Mouse (Mus musculus): ENCODE data around the gene Fxyd3. TPM values are rescaled to one million over a fixed set of nuclear protein-coding genes. Genes with fewer than 3 reads are reported as not detected.

The Fxyd3 gene
- polyA plus RNA-seq, 1 experiment, result 1.3 TPM

- TF ChIP-seq CTCF (IDR thresholded peaks at IDR 0.05; ENCODE audit: borderline replicate concordance, insufficient read depth, low read depth, low read length) (no peak), POLR2A (IDR thresholded peaks at IDR 0.05; ENCODE audit: borderline replicate concordance, insufficient read depth, low read length) (no peak)
- DNase-seq, result no peak
- 41% methylated on average over 8 of the region's 8 CpGs for WGBS
- H3K4me1 ChIP-seq (ENCODE audit: control insufficient read depth, insufficient read depth, low read length), result no peaks in the 10 kb centered on the region
- no peak overlapping the region for H3K4me3 ChIP-seq (replicated peaks; ENCODE audit: insufficient read depth, low read depth, low read length)
- H3K27me3 ChIP-seq (ENCODE audit: control insufficient read depth, insufficient read depth, low read length), result peaks cover 5% of the 10 kb centered on the region; the same call in 1 of the 2 replicates
- H3K27ac ChIP-seq (ENCODE audit: insufficient read depth, low read length), result no peak overlapping the region
Measured at GRCm38 (mm10) chr7:31041023-31041407, 35.5 kb downstream of the Fxyd3 start.

- Histone ChIP-seq H3K27me3 (ENCODE audit: control insufficient read depth, insufficient read depth, low read length) (peaks cover 5% of the 10 kb centered on the region; the same call in 1 of the 2 replicates), H3K4me1 (ENCODE audit: control insufficient read depth, insufficient read depth, low read length) (no peaks in the 10 kb centered on the region), H3K27ac (ENCODE audit: insufficient read depth, low read length) (no peak overlapping the region), H3K4me3 (replicated peaks; ENCODE audit: insufficient read depth, low read depth, low read length) (no peak overlapping the region)
- 72% methylated on average over 12 of the region's 12 CpGs for WGBS
- TF ChIP-seq CTCF (IDR thresholded peaks at IDR 0.05; ENCODE audit: borderline replicate concordance, insufficient read depth, low read depth, low read length), result no peak
- no peak for TF ChIP-seq POLR2A (IDR thresholded peaks at IDR 0.05; ENCODE audit: borderline replicate concordance, insufficient read depth, low read length)
- no peak for DNase-seq
Measured at GRCm38 (mm10) chr7:31040281-31041022, 36.1 kb downstream of the Fxyd3 start.

- DNase-seq, result no peak
- Histone ChIP-seq H3K4me1 (ENCODE audit: control insufficient read depth, insufficient read depth, low read length) (0 out of 2 replicates have a peak, but pooled peaks cover 2% of the 10 kb centered on the region), H3K4me3 (replicated peaks; ENCODE audit: insufficient read depth, low read depth, low read length) (no peak overlapping the region), H3K27me3 (ENCODE audit: control insufficient read depth, insufficient read depth, low read length) (peaks cover 2% of the 10 kb centered on the region; the same call in 1 of the 2 replicates), H3K27ac (ENCODE audit: insufficient read depth, low read length) (no peak overlapping the region)
- WGBS, result 88% methylated on average over 4 of the region's 4 CpGs
- TF ChIP-seq CTCF (IDR thresholded peaks at IDR 0.05; ENCODE audit: borderline replicate concordance, insufficient read depth, low read depth, low read length) (no peak), POLR2A (IDR thresholded peaks at IDR 0.05; ENCODE audit: borderline replicate concordance, insufficient read depth, low read length) (no peak)
Measured at GRCm38 (mm10) chr7:31039011-31039410, 37.5 kb downstream of the Fxyd3 start.

DNA sequence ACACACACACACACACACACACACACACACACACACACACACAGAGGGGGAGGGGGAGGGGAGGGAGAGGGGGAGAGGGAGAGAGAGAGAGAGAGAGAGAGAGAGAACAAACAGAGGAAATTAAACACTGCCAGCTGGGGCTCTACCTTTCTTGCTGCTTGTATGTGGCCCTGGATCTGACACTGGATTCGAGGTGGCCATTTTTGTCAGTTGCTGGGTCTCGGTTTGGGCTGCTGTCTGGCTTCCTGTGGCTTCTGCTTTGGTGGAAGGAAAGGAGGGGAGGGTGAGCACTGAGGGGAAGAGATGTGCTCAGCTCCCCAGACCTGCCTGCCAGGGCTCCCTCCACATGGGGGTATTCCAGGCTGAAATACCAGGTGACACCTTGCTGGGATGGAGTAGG lies 38.8 kb downstream of the Fxyd3 start:
- Histone ChIP-seq H3K27ac (ENCODE audit: insufficient read depth, low read length) (no peak overlapping the region), H3K4me1 (ENCODE audit: control insufficient read depth, insufficient read depth, low read length) (0 out of 2 replicates have a peak, but pooled peaks cover 2% of the 10 kb centered on the region), H3K27me3 (ENCODE audit: control insufficient read depth, insufficient read depth, low read length) (peaks cover under 1% of the 10 kb centered on the region; the same call in 1 of the 2 replicates), H3K4me3 (replicated peaks; ENCODE audit: insufficient read depth, low read depth, low read length) (no peak overlapping the region)
- WGBS, result 56% methylated on average over 2 of the region's 2 CpGs
- DNase-seq, result no peak
- TF ChIP-seq POLR2A (IDR thresholded peaks at IDR 0.05; ENCODE audit: borderline replicate concordance, insufficient read depth, low read length), result no peak
- no peak for TF ChIP-seq CTCF (IDR thresholded peaks at IDR 0.05; ENCODE audit: borderline replicate concordance, insufficient read depth, low read depth, low read length)

GRCm38 (mm10) chr7:31036917-31037316 lies 39.6 kb downstream of the Fxyd3 start:
- DNase-seq, result no peak
- TF ChIP-seq CTCF (IDR thresholded peaks at IDR 0.05; ENCODE audit: borderline replicate concordance, insufficient read depth, low read depth, low read length), result no peak
- TF ChIP-seq POLR2A (IDR thresholded peaks at IDR 0.05; ENCODE audit: borderline replicate concordance, insufficient read depth, low read length), result no peak
- no peaks in the 10 kb centered on the region; the same call in 1 of the 2 replicates for H3K27me3 ChIP-seq (ENCODE audit: control insufficient read depth, insufficient read depth, low read length)
- whole genome bisulfite sequencing, result 84% methylated on average over 7 of the region's 7 CpGs
- no peak overlapping the region for H3K27ac ChIP-seq (ENCODE audit: insufficient read depth, low read length)
- 0 out of 2 replicates have a peak, but pooled peaks cover 2% of the 10 kb centered on the region for H3K4me1 ChIP-seq (ENCODE audit: control insufficient read depth, insufficient read depth, low read length)
- H3K4me3 ChIP-seq (replicated peaks; ENCODE audit: insufficient read depth, low read depth, low read length), result no peak overlapping the region

DNA sequence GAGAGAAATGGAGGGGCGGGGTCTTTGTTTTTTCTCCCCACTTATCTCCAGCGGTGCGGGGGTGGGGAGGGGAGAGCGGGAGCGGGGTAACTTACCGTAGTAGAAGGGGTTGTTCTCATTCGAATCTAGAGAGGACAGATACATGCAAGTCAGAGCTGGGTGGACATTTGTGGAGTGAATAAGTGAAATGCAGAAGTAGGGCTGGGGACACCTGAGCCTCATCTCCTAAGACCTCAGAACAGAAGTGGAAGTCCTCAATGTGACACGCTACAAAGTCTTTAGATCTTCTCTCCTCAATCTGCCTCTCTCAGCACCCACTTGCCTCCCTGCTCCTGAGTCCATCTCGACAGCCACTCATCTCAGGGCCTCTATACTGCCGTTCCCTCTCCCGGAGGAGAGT lies 41.2 kb downstream of the Fxyd3 start:
- 80% methylated on average over 11 of the region's 11 CpGs for WGBS
- 0 out of 2 replicates have a peak, but pooled peaks cover 2% of the 10 kb centered on the region for H3K4me1 ChIP-seq (ENCODE audit: control insufficient read depth, insufficient read depth, low read length)

GRCm38 (mm10) chr7:31034789-31035188 lies 41.7 kb downstream of the Fxyd3 start:
- H3K27ac ChIP-seq (ENCODE audit: insufficient read depth, low read length), result no peak overlapping the region
- H3K4me1 ChIP-seq (ENCODE audit: control insufficient read depth, insufficient read depth, low read length), result 0 out of 2 replicates have a peak, but pooled peaks cover 2% of the 10 kb centered on the region
- H3K4me3 ChIP-seq (replicated peaks; ENCODE audit: insufficient read depth, low read depth, low read length), result no peak overlapping the region
- no peak for DNase-seq
- no peak for TF ChIP-seq POLR2A (IDR thresholded peaks at IDR 0.05; ENCODE audit: borderline replicate concordance, insufficient read depth, low read length)
- TF ChIP-seq CTCF (IDR thresholded peaks at IDR 0.05; ENCODE audit: borderline replicate concordance, insufficient read depth, low read depth, low read length), result no peak
- H3K27me3 ChIP-seq (ENCODE audit: control insufficient read depth, insufficient read depth, low read length), result no peaks in the 10 kb centered on the region
- 54% methylated on average over 11 of the region's 11 CpGs for WGBS

More for the DNA sequence above, 41.2 kb downstream of the Fxyd3 start:
- TF ChIP-seq POLR2A (IDR thresholded peaks at IDR 0.05; ENCODE audit: borderline replicate concordance, insufficient read depth, low read length) (no peak), CTCF (IDR thresholded peaks at IDR 0.05; ENCODE audit: borderline replicate concordance, insufficient read depth, low read depth, low read length) (no peak)
- no peak for DNase-seq
- Histone ChIP-seq H3K27me3 (ENCODE audit: control insufficient read depth, insufficient read depth, low read length) (no peaks in the 10 kb centered on the region), H3K4me3 (replicated peaks; ENCODE audit: insufficient read depth, low read depth, low read length) (no peak overlapping the region), H3K27ac (ENCODE audit: insufficient read depth, low read length) (no peak overlapping the region)

Data from cerebellum, adult 2 months (tissue).